Mouse (Mus musculus): ENCODE data around the gene Slc22a30. TPM values are rescaled to one million over a fixed set of nuclear protein-coding genes. Genes with fewer than 3 reads are reported as not detected.
"Not testable (repeated sequence)": the region's sequence is repeated elsewhere in the genome, so short reads cannot be mapped to it uniquely, and the experiment has no call there.

Gene Slc22a30
- not detected in 2 replicates for polyA plus RNA-seq (2015; fragmentation: Nextera tagmentation; extraction: Ambion mirVana)

DNA sequence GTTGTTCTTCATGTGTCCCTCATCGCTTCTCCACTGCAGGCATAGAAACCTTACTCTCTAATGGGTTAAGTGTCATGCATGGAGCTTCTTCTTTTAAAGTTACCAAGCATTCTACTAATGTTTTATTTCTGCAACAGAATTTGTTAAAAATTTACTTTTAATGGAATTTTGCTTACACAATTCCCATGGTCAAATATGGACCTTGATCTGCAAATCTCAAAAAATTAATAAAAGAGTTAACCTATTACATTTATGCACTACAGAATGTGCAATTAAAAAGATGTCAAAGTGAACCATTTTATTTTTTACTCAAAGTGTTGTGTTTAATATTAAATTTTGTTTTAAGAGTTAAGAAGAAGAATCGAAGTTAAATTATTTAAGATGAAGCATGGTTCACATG lies at the start of gene Slc22a30:
Gene Slc22a30 (minus strand): TSS at position 101 of the 400 bp plus-strand sequence.
- not testable (repeated sequence) for H3K27me3 ChIP-seq; H3K36me3 ChIP-seq; H3K4me3 ChIP-seq; H3K4me1 ChIP-seq; H3K9ac ChIP-seq; H3K27ac ChIP-seq; H3K9me3 ChIP-seq; H3K4me2 ChIP-seq; ATAC-seq (ENCODE audit: insufficient number of reproducible peaks, insufficient read depth, low FRiP score, low TSS enrichment, low read depth)
- WGBS, result 90% methylated on average over 1 of the region's 2 CpGs

DNA sequence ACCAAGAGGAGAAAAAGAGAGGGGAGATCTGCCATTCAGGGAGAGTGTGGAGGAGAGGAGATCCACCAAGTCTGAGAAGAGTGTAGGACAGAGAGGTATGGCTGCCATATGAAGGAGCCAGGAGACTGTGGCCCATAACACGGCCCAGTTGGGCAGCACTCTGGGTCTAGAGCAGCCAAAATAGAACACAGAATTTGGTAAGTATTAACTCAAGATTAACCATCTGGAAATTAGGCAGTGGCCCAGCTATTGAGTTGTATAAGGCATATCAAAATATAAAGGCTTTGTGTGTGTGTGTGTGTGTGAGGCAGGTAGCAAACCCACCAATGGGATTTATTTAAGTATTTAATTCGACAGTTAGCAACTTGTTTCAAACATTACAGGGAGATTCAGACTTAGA lies 43.4 kb upstream of the Slc22a30 start:
- no peak overlapping the region for H3K4me2 ChIP-seq
- no peaks in the 10 kb centered on the region for H3K27me3 ChIP-seq
- H3K4me1 ChIP-seq, result no peaks in the 10 kb centered on the region
- H3K36me3 ChIP-seq, result no peaks in the 10 kb centered on the region
- no peak overlapping the region for H3K9ac ChIP-seq
- no peak overlapping the region for H3K4me3 ChIP-seq
- no peaks in the 10 kb centered on the region for H3K9me3 ChIP-seq
- 64% methylated on average over 2 of the region's 2 CpGs for WGBS
- no peak for ATAC-seq (ENCODE audit: insufficient number of reproducible peaks, insufficient read depth, low FRiP score, low TSS enrichment, low read depth)
- H3K27ac ChIP-seq, result no peak overlapping the region

DNA sequence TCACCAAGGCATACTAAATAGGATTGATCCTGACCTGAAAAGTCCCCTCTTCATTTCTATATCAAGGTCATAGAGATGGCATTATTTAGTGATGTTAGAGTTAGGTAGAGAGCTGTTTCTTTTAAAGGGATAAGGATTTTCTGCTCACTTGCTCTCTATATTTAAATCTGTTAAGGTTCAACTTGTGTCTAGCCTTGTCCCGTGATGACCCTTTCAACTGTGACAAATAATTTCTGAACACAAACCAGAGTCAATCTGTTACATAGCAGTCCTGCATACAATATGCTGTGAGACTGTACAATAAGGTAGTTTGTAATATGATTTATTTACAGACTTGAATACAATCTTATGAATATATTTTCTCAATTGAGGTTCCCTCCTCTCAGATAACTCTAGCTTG lies 42.6 kb upstream of the Slc22a30 start:
- Histone ChIP-seq H3K27ac (no peak overlapping the region), H3K36me3 (no peaks in the 10 kb centered on the region), H3K9ac (no peak overlapping the region), H3K4me3 (no peak overlapping the region), H3K27me3 (no peaks in the 10 kb centered on the region), H3K4me2 (no peak overlapping the region), H3K4me1 (no peaks in the 10 kb centered on the region), H3K9me3 (no peaks in the 10 kb centered on the region)
- WGBS, result 71% methylated on average over 1 of the region's 1 CpGs
- ATAC-seq (ENCODE audit: insufficient number of reproducible peaks, insufficient read depth, low FRiP score, low TSS enrichment, low read depth), result no peak

DNA sequence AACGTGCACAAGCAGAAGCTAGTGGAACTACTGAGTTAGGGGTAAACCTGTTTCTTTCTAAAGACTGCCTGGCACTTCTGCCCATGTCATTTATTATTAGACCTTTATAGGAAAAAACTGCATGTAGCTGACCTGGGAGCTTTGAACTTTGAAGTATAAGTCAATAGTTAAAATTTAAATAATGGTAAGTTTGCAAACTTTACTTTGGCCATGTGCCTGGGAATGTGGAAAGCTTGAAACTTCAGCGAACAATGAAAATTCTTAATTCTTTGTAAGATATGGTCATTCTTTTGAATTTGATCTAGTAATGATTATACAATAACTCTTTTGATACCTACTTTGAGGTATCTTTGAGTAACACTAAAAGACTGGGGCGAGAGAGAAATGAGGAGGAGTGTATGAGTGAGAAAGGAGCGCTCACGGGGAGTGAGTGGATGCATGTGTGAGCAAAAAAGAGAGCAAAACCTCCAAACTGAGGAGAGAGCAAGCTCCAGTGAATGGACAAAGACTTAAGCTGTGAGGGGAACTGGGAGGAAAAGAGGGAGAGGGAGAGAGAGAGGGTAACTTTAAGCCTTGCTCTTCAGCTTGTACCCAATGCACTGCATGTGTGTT lies 26.2 kb upstream of the Slc22a30 start:
- H3K36me3 ChIP-seq, result no peaks in the 10 kb centered on the region
- WGBS, result 87% methylated on average over 5 of the region's 5 CpGs
- no peak overlapping the region for H3K4me2 ChIP-seq
- ATAC-seq (ENCODE audit: insufficient number of reproducible peaks, insufficient read depth, low FRiP score, low TSS enrichment, low read depth), result no peak
- H3K4me1 ChIP-seq, result no peaks in the 10 kb centered on the region
- no peaks in the 10 kb centered on the region for H3K9me3 ChIP-seq
- no peak overlapping the region for H3K4me3 ChIP-seq
- H3K9ac ChIP-seq, result no peak overlapping the region
- no peak overlapping the region for H3K27ac ChIP-seq
- H3K27me3 ChIP-seq, result no peaks in the 10 kb centered on the region

DNA sequence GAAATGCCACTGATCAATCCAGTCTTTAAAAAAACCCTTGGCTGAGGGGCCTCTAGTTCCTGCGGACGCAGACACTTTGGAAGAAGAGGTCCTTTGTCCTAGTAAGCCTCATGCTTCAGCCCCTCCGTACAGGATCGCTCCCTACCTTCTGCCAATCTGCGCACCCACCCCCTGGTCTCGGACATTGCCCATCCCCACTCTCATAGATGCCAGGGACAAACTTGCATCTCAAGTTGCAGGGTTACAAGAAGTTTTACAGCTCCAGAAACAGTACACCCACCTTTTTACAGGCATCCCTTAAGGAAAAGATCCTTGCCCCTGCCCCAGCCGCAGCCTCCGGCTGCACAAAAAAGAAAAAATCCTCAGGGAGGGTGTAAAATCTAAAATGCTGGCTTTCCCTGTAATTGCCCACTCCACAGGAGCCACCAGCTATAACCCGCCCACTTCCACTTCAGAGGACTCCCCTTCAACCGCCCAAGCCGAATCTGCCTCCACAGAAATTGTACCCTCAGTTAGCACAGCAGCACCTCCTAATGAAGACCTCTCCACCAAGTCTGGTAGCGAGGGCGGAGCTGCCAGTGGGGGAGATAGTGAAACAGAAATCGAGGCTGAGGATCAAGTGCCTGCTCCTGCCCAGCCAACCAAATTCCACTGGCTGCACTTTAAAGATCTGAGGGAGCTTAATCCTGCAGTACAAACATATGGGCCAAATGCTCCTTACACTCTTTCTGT lies 2.5 kb upstream of the Slc22a30 start:
- not testable (repeated sequence) for H3K36me3 ChIP-seq; H3K9ac ChIP-seq; ATAC-seq (ENCODE audit: insufficient number of reproducible peaks, insufficient read depth, low FRiP score, low TSS enrichment, low read depth); H3K27ac ChIP-seq; H3K4me1 ChIP-seq; H3K9me3 ChIP-seq; H3K4me3 ChIP-seq; H3K27me3 ChIP-seq
- peak overlapping the region; percentile 18; the same call in 1 of the 2 replicates for H3K4me2 ChIP-seq
- WGBS, result 45% methylated on average over 14 of the region's 14 CpGs

Other genes starting within 250 kb of the Slc22a30 start
- 0.14 TPM in 1 of 2 replicates, not detected in the other for gene Slc22a29, start 186.2 kb downstream of the Slc22a30 start, polyA plus RNA-seq (2015; fragmentation: Nextera tagmentation; extraction: Ambion mirVana)
- gene Slc22a8, start 186.1 kb upstream of the Slc22a30 start, polyA plus RNA-seq (2015; fragmentation: Nextera tagmentation; extraction: Ambion mirVana), result not detected in 2 replicates
- 0.08 and 0.12 TPM in 2 replicates for gene Slc22a6, start 212.9 kb upstream of the Slc22a30 start, polyA plus RNA-seq (2015; fragmentation: Nextera tagmentation; extraction: Ambion mirVana)